Mouse (Mus musculus): ENCODE data around the gene C130074G19Rik.

C130074G19Rik gene

GRCm38 (mm10) chr1:184882281-184883268, at the start of gene C130074G19Rik:
Gene C130074G19Rik (minus strand): TSS chr1:184883218.
- peak; percentile 67 for ATAC-seq (ENCODE audit: low TSS enrichment)

- no peak for ATAC-seq (ENCODE audit: low TSS enrichment)
Observed at GRCm38 (mm10) chr1:184931097-184931496, 48.1 kb upstream of the C130074G19Rik start.

- ATAC-seq (ENCODE audit: low TSS enrichment): no peak
Observed at GRCm38 (mm10) chr1:184928382-184928781, 45.4 kb upstream of the C130074G19Rik start.

GRCm38 (mm10) chr1:184927911-184928310, 44.9 kb upstream of the C130074G19Rik start:
- no peak for ATAC-seq (ENCODE audit: low TSS enrichment)

GRCm38 (mm10) chr1:184922824-184923223, 39.8 kb upstream of the C130074G19Rik start:
- peak; percentile 35; the same call in 1 of the 2 replicates for ATAC-seq (ENCODE audit: low TSS enrichment)

- peak; percentile 71 for ATAC-seq (ENCODE audit: low TSS enrichment)
Observed at GRCm38 (mm10) chr1:184920057-184920456, 37.0 kb upstream of the C130074G19Rik start.

GRCm38 (mm10) chr1:184918227-184918888, 35.3 kb upstream of the C130074G19Rik start:
- no peak for ATAC-seq (ENCODE audit: low TSS enrichment)

- no peak for ATAC-seq (ENCODE audit: low TSS enrichment)
Observed at GRCm38 (mm10) chr1:184912336-184912735, 29.3 kb upstream of the C130074G19Rik start.

- ATAC-seq (ENCODE audit: low TSS enrichment): no peak
Observed at GRCm38 (mm10) chr1:184911861-184912260, 28.8 kb upstream of the C130074G19Rik start.

- peak; percentile 53 for ATAC-seq (ENCODE audit: low TSS enrichment)
Observed at GRCm38 (mm10) chr1:184908558-184908957, 25.5 kb upstream of the C130074G19Rik start.

GRCm38 (mm10) chr1:184905904-184906745, 23.1 kb upstream of the C130074G19Rik start:
- no peak for ATAC-seq (ENCODE audit: low TSS enrichment)

- no peak for ATAC-seq (ENCODE audit: low TSS enrichment)
Observed at GRCm38 (mm10) chr1:184905371-184905770, 22.4 kb upstream of the C130074G19Rik start.

GRCm38 (mm10) chr1:184903697-184904096, 20.7 kb upstream of the C130074G19Rik start:
- no peak for ATAC-seq (ENCODE audit: low TSS enrichment)

- ATAC-seq (ENCODE audit: low TSS enrichment): no peak
Observed at GRCm38 (mm10) chr1:184902886-184903285, 19.9 kb upstream of the C130074G19Rik start.

GRCm38 (mm10) chr1:184897350-184897749, 14.3 kb upstream of the C130074G19Rik start:
- no peak for ATAC-seq (ENCODE audit: low TSS enrichment)

- ATAC-seq (ENCODE audit: low TSS enrichment): peak; percentile 69
Observed at GRCm38 (mm10) chr1:184891998-184892397, 9.0 kb upstream of the C130074G19Rik start.

- no peak for ATAC-seq (ENCODE audit: low TSS enrichment)
Observed at GRCm38 (mm10) chr1:184889454-184889853, 6.4 kb upstream of the C130074G19Rik start.

- ATAC-seq (ENCODE audit: low TSS enrichment): no peak
Observed at GRCm38 (mm10) chr1:184886160-184886559, 3.1 kb upstream of the C130074G19Rik start.

- ATAC-seq (ENCODE audit: low TSS enrichment): no peak
Observed at GRCm38 (mm10) chr1:184881861-184882260, 1.2 kb downstream of the C130074G19Rik start.

GRCm38 (mm10) chr1:184881211-184881610, 1.8 kb downstream of the C130074G19Rik start:
- no peak for ATAC-seq (ENCODE audit: low TSS enrichment)

GRCm38 (mm10) chr1:184878860-184879259, 4.2 kb downstream of the C130074G19Rik start:
- ATAC-seq (ENCODE audit: low TSS enrichment): no peak

GRCm38 (mm10) chr1:184877306-184877705, 5.7 kb downstream of the C130074G19Rik start:
- ATAC-seq (ENCODE audit: low TSS enrichment): peak; percentile 90

All from frontal cortex, adult (tissue).